Mouse (Mus musculus): ENCODE measurements around the gene Tcf3.

DNA sequence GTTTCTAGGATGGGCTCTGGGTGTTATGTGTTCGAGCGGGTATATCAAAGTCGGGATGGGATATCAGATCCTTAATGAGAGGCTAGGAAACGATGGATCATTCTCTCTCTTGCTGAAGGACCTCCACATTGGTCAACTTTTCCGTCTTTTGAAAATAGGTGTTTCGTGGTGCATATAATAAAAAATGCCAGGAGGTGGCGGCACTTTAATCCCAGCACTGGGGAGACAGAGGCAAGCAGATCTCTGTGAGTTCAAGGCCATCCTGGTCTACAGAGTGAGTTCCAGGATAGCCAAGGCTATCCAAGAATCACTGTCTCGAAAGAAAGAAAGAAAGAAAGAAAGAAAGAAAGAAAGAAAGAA, 766 bp upstream of the Tcf3 start:
- TF ChIP-seq CTCF (IDR thresholded peaks at IDR 0.05; ENCODE audit: borderline replicate concordance, extremely low read depth, insufficient read depth, insufficient read length) (no peak), POLR2A (IDR thresholded peaks at IDR 0.05; ENCODE audit: borderline replicate concordance, extremely low read depth, insufficient read depth, insufficient read length, poor library complexity, severe bottlenecking) (no peak)
